Mouse (Mus musculus): Measurements from ENCODE around the gene Vrk3. TPM values are rescaled to one million over a fixed set of nuclear protein-coding genes. Genes with fewer than 3 reads are reported as not detected.

Gene Vrk3
- polyA plus RNA-seq (2011; ENCODE audit: insufficient read depth, insufficient read length, low read depth, missing spikeins) = 52.2 and 62.7 TPM in 2 replicates

- H3K9me3 ChIP-seq (replicated peaks; ENCODE audit: control insufficient read depth, insufficient read depth, low read length, poor library complexity, severe bottlenecking) = no peaks in the 10 kb centered on the region
- peak within 1 kb of the TSS; percentile 69 for H3K27ac ChIP-seq (ENCODE audit: insufficient read depth, low read length)
- no peak for TF ChIP-seq POLR2A (IDR thresholded peaks at IDR 0.05; ENCODE audit: insufficient read depth, low read length)
- no peak for TF ChIP-seq CTCF (IDR thresholded peaks at IDR 0.05; ENCODE audit: low read depth, low read length)
- no peak for TF ChIP-seq EP300 (IDR thresholded peaks at IDR 0.05; ENCODE audit: insufficient read depth, low read depth, low read length)
- H3K36me3 ChIP-seq (ENCODE audit: control insufficient read depth, insufficient read depth, low read length, poor library complexity, severe bottlenecking) = no peaks in the 10 kb centered on the region
- H3K27me3 ChIP-seq (ENCODE audit: control insufficient read depth, insufficient read depth, low read length, poor library complexity, severe bottlenecking) = no peaks in the 10 kb centered on the region
- peak within 1 kb of the TSS; percentile 91 for H3K9ac ChIP-seq (ENCODE audit: low read depth, poor library complexity, severe bottlenecking)
- peaks cover 3% of the 10 kb centered on the region for H3K4me1 ChIP-seq (ENCODE audit: control insufficient read depth, insufficient read depth, low read length)
- H3K4me3 ChIP-seq (ENCODE audit: low read depth, low read length) = peak within 1 kb of the TSS; percentile 98
Measured at GRCm38 (mm10) chr7:44748101-44749044, at the start of gene Vrk3. Gene Vrk3, plus strand, starts transcription at chr7:44748413.

GRCm38 (mm10) chr7:44701921-44702320 lies 46.3 kb upstream of the Vrk3 start:
- 0 out of 2 replicates have a peak, but pooled peaks have one; percentile 36 for TF ChIP-seq EP300 (IDR thresholded peaks at IDR 0.05; ENCODE audit: insufficient read depth, low read depth, low read length)
- no peak for TF ChIP-seq POLR2A (IDR thresholded peaks at IDR 0.05; ENCODE audit: insufficient read depth, low read length)
- peak; percentile 56 for TF ChIP-seq CTCF (IDR thresholded peaks at IDR 0.05; ENCODE audit: low read depth, low read length)
- Histone ChIP-seq H3K36me3 (ENCODE audit: control insufficient read depth, insufficient read depth, low read length, poor library complexity, severe bottlenecking) (no peaks in the 10 kb centered on the region), H3K4me1 (ENCODE audit: control insufficient read depth, insufficient read depth, low read length) (peaks cover 7% of the 10 kb centered on the region), H3K9me3 (replicated peaks; ENCODE audit: control insufficient read depth, insufficient read depth, low read length, poor library complexity, severe bottlenecking) (no peaks in the 10 kb centered on the region), H3K27me3 (ENCODE audit: control insufficient read depth, insufficient read depth, low read length, poor library complexity, severe bottlenecking) (no peaks in the 10 kb centered on the region), H3K27ac (ENCODE audit: insufficient read depth, low read length) (peak overlapping the region; percentile 96), H3K9ac (ENCODE audit: low read depth, poor library complexity, severe bottlenecking) (peak overlapping the region; percentile 61), H3K4me3 (ENCODE audit: low read depth, low read length) (no peak overlapping the region)

DNA sequence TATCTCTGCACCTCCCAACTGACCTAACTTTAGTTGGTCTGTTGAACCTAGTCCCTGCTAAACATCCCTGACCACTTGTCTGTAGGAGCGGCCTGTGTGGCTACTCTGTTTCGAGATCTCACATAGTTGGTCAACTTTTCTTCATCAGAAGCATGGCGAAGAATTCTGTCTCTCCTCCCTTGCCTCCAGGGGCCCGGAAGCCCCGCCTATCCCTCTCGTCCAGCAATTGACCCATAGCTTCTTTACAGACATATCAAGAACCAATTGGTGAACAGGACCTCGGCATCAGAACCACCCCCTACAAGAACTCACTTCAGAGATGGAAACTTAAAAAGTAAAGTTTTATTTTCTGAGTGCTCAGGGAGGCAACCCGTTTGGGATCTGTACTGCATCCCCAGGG lies 45.2 kb upstream of the Vrk3 start:
- peak overlapping the region; percentile 79 for H3K4me3 ChIP-seq (ENCODE audit: low read depth, low read length)
- peak overlapping the region; percentile 61 for H3K9ac ChIP-seq (ENCODE audit: low read depth, poor library complexity, severe bottlenecking)
- H3K9me3 ChIP-seq (replicated peaks; ENCODE audit: control insufficient read depth, insufficient read depth, low read length, poor library complexity, severe bottlenecking) = no peaks in the 10 kb centered on the region
- TF ChIP-seq POLR2A (IDR thresholded peaks at IDR 0.05; ENCODE audit: insufficient read depth, low read length) (no peak), EP300 (IDR thresholded peaks at IDR 0.05; ENCODE audit: insufficient read depth, low read depth, low read length) (no peak), CTCF (IDR thresholded peaks at IDR 0.05; ENCODE audit: low read depth, low read length) (no peak)
- H3K27ac ChIP-seq (ENCODE audit: insufficient read depth, low read length) = peak overlapping the region; percentile 96
- no peaks in the 10 kb centered on the region for H3K36me3 ChIP-seq (ENCODE audit: control insufficient read depth, insufficient read depth, low read length, poor library complexity, severe bottlenecking)
- H3K4me1 ChIP-seq (ENCODE audit: control insufficient read depth, insufficient read depth, low read length) = peaks cover 7% of the 10 kb centered on the region
- H3K27me3 ChIP-seq (ENCODE audit: control insufficient read depth, insufficient read depth, low read length, poor library complexity, severe bottlenecking) = no peaks in the 10 kb centered on the region

- Histone ChIP-seq H3K9me3 (replicated peaks; ENCODE audit: control insufficient read depth, insufficient read depth, low read length, poor library complexity, severe bottlenecking) (no peaks in the 10 kb centered on the region), H3K27me3 (ENCODE audit: control insufficient read depth, insufficient read depth, low read length, poor library complexity, severe bottlenecking) (no peaks in the 10 kb centered on the region), H3K4me3 (ENCODE audit: low read depth, low read length) (no peak overlapping the region), H3K36me3 (ENCODE audit: control insufficient read depth, insufficient read depth, low read length, poor library complexity, severe bottlenecking) (no peaks in the 10 kb centered on the region), H3K4me1 (ENCODE audit: control insufficient read depth, insufficient read depth, low read length) (no peaks in the 10 kb centered on the region), H3K9ac (ENCODE audit: low read depth, poor library complexity, severe bottlenecking) (no peak overlapping the region), H3K27ac (ENCODE audit: insufficient read depth, low read length) (no peak overlapping the region; the same call in 1 of the 2 replicates)
- TF ChIP-seq EP300 (IDR thresholded peaks at IDR 0.05; ENCODE audit: insufficient read depth, low read depth, low read length) (no peak), CTCF (IDR thresholded peaks at IDR 0.05; ENCODE audit: low read depth, low read length) (no peak), POLR2A (IDR thresholded peaks at IDR 0.05; ENCODE audit: insufficient read depth, low read length) (no peak)
Measured at GRCm38 (mm10) chr7:44704363-44704762, 43.9 kb upstream of the Vrk3 start.

DNA sequence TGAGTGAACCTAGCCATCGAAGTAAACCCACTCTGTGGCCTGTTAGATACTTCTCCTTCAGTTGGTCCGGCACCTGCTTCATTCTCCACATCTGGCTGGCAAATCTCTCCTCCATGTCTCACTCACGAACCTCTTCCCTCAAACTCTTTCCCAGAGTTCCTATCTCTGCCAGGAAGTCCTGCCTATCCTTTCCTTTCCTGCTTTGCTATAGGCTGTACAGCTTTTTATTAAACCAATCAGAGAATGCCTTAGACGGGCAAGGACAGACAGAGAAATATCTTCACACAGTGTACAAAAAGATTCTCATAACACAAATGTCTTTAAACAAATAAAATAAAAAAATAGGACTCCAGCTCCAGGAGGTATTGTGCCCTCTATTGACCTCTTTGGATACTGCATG lies 43.1 kb upstream of the Vrk3 start:
- no peaks in the 10 kb centered on the region for H3K36me3 ChIP-seq (ENCODE audit: control insufficient read depth, insufficient read depth, low read length, poor library complexity, severe bottlenecking)
- no peak for TF ChIP-seq EP300 (IDR thresholded peaks at IDR 0.05; ENCODE audit: insufficient read depth, low read depth, low read length)
- no peak for TF ChIP-seq POLR2A (IDR thresholded peaks at IDR 0.05; ENCODE audit: insufficient read depth, low read length)
- no peak for TF ChIP-seq CTCF (IDR thresholded peaks at IDR 0.05; ENCODE audit: low read depth, low read length)
- no peak overlapping the region for H3K27ac ChIP-seq (ENCODE audit: insufficient read depth, low read length)
- no peak overlapping the region for H3K9ac ChIP-seq (ENCODE audit: low read depth, poor library complexity, severe bottlenecking)
- no peak overlapping the region for H3K4me3 ChIP-seq (ENCODE audit: low read depth, low read length)
- no peaks in the 10 kb centered on the region for H3K9me3 ChIP-seq (replicated peaks; ENCODE audit: control insufficient read depth, insufficient read depth, low read length, poor library complexity, severe bottlenecking)
- no peaks in the 10 kb centered on the region for H3K4me1 ChIP-seq (ENCODE audit: control insufficient read depth, insufficient read depth, low read length)
- no peaks in the 10 kb centered on the region for H3K27me3 ChIP-seq (ENCODE audit: control insufficient read depth, insufficient read depth, low read length, poor library complexity, severe bottlenecking)

DNA sequence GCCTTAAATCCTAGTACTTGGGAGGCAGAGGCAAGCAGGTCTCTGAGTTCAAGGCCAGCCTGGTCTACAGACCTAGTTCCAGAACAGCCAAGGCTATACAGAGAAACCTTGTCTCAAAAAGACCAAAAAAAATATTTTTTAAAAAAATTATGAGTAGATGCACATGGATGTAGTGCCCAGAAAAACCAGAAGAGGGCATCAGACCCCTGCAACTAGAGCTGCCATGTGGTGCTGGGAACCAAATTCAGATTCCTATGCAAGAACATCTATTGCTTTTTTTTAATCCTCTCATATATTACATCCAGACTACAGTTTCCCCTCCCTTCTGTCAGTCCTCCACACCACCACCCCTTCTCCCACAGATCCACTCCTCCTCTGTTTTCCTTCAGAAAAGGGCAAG lies 41.9 kb upstream of the Vrk3 start:
- Histone ChIP-seq H3K9me3 (replicated peaks; ENCODE audit: control insufficient read depth, insufficient read depth, low read length, poor library complexity, severe bottlenecking) (no peaks in the 10 kb centered on the region), H3K36me3 (ENCODE audit: control insufficient read depth, insufficient read depth, low read length, poor library complexity, severe bottlenecking) (no peaks in the 10 kb centered on the region), H3K4me3 (ENCODE audit: low read depth, low read length) (no peak overlapping the region), H3K27ac (ENCODE audit: insufficient read depth, low read length) (peak overlapping the region; percentile 87), H3K4me1 (ENCODE audit: control insufficient read depth, insufficient read depth, low read length) (no peaks in the 10 kb centered on the region), H3K27me3 (ENCODE audit: control insufficient read depth, insufficient read depth, low read length, poor library complexity, severe bottlenecking) (no peaks in the 10 kb centered on the region), H3K9ac (ENCODE audit: low read depth, poor library complexity, severe bottlenecking) (0 out of 2 replicates have a peak overlapping the region, but pooled peaks have one; percentile 56)
- no peak for TF ChIP-seq POLR2A (IDR thresholded peaks at IDR 0.05; ENCODE audit: insufficient read depth, low read length)
- peak; percentile 13 for TF ChIP-seq CTCF (IDR thresholded peaks at IDR 0.05; ENCODE audit: low read depth, low read length)
